30 mouse cellular contexts compared by ENCODE assay signal in the genomic region with DNA sequence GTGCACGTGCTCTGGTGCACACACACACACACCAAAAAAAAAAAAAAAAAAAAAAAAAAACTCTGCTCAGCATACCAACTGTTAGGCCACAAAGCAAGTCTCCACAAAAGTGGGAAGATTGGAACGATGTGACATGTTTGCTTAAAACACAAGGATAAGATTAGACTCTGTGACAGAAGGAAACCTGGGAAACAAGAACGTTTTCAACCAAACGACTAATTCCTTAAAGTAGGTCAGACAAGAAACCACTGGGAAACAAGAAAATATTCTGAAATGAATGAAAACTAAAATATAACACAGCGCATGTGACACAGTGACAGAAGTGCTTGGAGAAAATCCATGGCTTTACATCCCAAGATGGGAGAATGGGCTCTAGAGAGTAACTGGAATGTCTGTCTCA. TPM values are rescaled to one million over a fixed set of nuclear protein-coding genes. Genes with fewer than 3 reads are reported as not detected.
"Had no signal": no experiment of that assay in that cellular context is flagged by ENCODE, and none has a peak within 500 bp of the region (broad histone marks: within the 10 kb centered on the region; RNA-seq: fewer than 3 reads in every experiment).

No protein-coding gene starts in this region.

- H3K4me3 ChIP-seq: gastrocnemius, adult 2 months; heart, embryonic 10.5 days; heart, embryonic 12.5 days; hindbrain, embryonic 10.5 days; hindbrain, embryonic 12.5 days; hindbrain, embryonic 15.5 days; intestine, embryonic 15.5 days; layer of hippocampus, adult 2 months; left cerebral cortex, adult 2 months; limb, embryonic 10.5 days; limb, embryonic 12.5 days; liver, embryonic 13.5 days; liver, embryonic 15.5 days had no signal

- ATAC-seq: inflammation-experienced regulatory T-cells, adult 6 months; intestine, embryonic 15.5 days; intestine, postnatal 0 days had no signal

- H3K9me3 ChIP-seq: heart, embryonic 10.5 days; heart, embryonic 12.5 days; hindbrain, embryonic 10.5 days; hindbrain, embryonic 12.5 days; hindbrain, embryonic 15.5 days; intestine, embryonic 15.5 days; limb, embryonic 10.5 days; limb, embryonic 12.5 days; liver, embryonic 13.5 days; liver, embryonic 15.5 days had no signal

- H3K36me3 ChIP-seq: heart, embryonic 10.5 days; heart, embryonic 12.5 days; hindbrain, embryonic 10.5 days; hindbrain, embryonic 12.5 days; hindbrain, embryonic 15.5 days; intestine, embryonic 15.5 days; limb, embryonic 10.5 days; limb, embryonic 12.5 days; liver, embryonic 13.5 days; liver, embryonic 15.5 days had no signal

- H3K9ac ChIP-seq: heart, embryonic 12.5 days; hindbrain, embryonic 12.5 days; hindbrain, embryonic 15.5 days; intestine, embryonic 15.5 days; limb, embryonic 12.5 days; liver, embryonic 13.5 days; liver, embryonic 15.5 days had no signal

- H3K4me1 ChIP-seq: heart, embryonic 10.5 days; heart, embryonic 12.5 days; hindbrain, embryonic 10.5 days; hindbrain, embryonic 12.5 days; hindbrain, embryonic 15.5 days; intestine, embryonic 15.5 days; limb, embryonic 10.5 days; limb, embryonic 12.5 days; liver, embryonic 13.5 days; liver, embryonic 15.5 days had no signal

- H3K27ac ChIP-seq: gastrocnemius, adult 2 months; heart, embryonic 10.5 days; hindbrain, embryonic 10.5 days; hindbrain, embryonic 12.5 days; hindbrain, embryonic 15.5 days; intestine, embryonic 15.5 days; layer of hippocampus, adult 2 months; left cerebral cortex, adult 2 months; limb, embryonic 10.5 days; limb, embryonic 12.5 days; liver, embryonic 13.5 days; liver, embryonic 15.5 days had no signal

- H3K4me2 ChIP-seq: heart, embryonic 12.5 days; hindbrain, embryonic 12.5 days; hindbrain, embryonic 15.5 days; intestine, embryonic 15.5 days; limb, embryonic 12.5 days; liver, embryonic 11.5 days; liver, embryonic 13.5 days; liver, embryonic 15.5 days had no signal

- DNase-seq: gastrocnemius, adult 2 months; gastrocnemius, postnatal 10 days; gastrocnemius, postnatal 25 days; heart, adult 18-20 months; heart, postnatal 10 days; heart, postnatal 4 days; kidney, adult 18-20 months; kidney, adult 8-10 months; kidney, postnatal 10 days; kidney, postnatal 25 days; kidney, postnatal 4 days; liver; liver, embryonic 13.5 days had no signal

- H3K27me3 ChIP-seq: heart, embryonic 12.5 days; hindbrain, embryonic 12.5 days; hindbrain, embryonic 15.5 days; intestine, embryonic 15.5 days; limb, embryonic 12.5 days; liver, embryonic 13.5 days; liver, embryonic 15.5 days had no signal

RNA-seq across cellular contexts. Expression of a gene that starts 57.9 kb away (rescaled TPM):
- total RNA-seq: gastrocnemius, adult 2 months; gastrocnemius, postnatal 10 days; gastrocnemius, postnatal 25 days; heart, adult 18-20 months; heart, adult 8-10 months; heart, postnatal 25 days had no signal
- polyA plus RNA-seq: heart, embryonic 12.5 days; heart, embryonic 14.5 days; hindbrain, embryonic 10.5 days; hindbrain, embryonic 15.5 days; inflammation-experienced regulatory T-cells, adult 6 months; intestine, embryonic 15.5 days; intestine, postnatal 0 days; liver, embryonic 11.5 days; liver, embryonic 15.5 days had no signal
